Mouse (Mus musculus): ENCODE measurements around the gene Ggact. TPM values are rescaled to one million over a fixed set of nuclear protein-coding genes. Genes with fewer than 3 reads are reported as not detected.

Ggact gene
- polyA plus RNA-seq (2012; ENCODE audit: insufficient read depth, insufficient read length, low replicate concordance, missing spikeins): not detected in 2 replicates

DNA sequence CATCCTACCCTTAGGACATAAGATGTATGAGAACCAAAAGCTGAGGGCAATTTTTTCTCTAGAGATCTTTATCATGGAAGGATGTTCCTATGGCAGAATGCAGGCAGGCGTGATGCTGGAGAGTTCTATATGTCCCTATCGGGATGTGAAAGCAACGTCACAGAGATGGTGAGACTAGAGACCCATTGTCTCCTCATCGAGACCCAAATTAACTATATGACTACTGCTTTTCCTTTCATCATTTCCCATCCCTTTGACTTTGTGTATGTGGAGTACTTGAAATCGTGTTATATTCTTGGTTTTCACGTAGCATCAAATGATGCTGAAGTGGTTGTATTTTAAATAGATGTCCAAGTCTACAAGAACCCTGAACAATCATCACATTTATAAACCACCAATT, at the start of gene Ggact:
Gene Ggact (minus strand): TSS at position 101 of the 400 bp plus-strand sequence.
- WGBS: 83% methylated on average over 6 of the region's 6 CpGs
- H3K4me3 ChIP-seq (ENCODE audit: insufficient read depth, low read depth, low read length): peak within 1 kb of the TSS; percentile 73
- no peak for TF ChIP-seq CTCF (IDR thresholded peaks at IDR 0.05; ENCODE audit: insufficient read depth, low read depth, low read length)
- TF ChIP-seq POLR2A (IDR thresholded peaks at IDR 0.05; ENCODE audit: insufficient read depth, low read depth, low read length): no peak
- H3K4me1 ChIP-seq (ENCODE audit: control insufficient read depth, insufficient read depth, low read length): peaks cover 3% of the 10 kb centered on the region; the same call in 1 of the 2 replicates
- H3K27ac ChIP-seq (ENCODE audit: insufficient read depth, low read depth, low read length): peak within 1 kb of the TSS; percentile 24; the same call in 1 of the 2 replicates

DNA sequence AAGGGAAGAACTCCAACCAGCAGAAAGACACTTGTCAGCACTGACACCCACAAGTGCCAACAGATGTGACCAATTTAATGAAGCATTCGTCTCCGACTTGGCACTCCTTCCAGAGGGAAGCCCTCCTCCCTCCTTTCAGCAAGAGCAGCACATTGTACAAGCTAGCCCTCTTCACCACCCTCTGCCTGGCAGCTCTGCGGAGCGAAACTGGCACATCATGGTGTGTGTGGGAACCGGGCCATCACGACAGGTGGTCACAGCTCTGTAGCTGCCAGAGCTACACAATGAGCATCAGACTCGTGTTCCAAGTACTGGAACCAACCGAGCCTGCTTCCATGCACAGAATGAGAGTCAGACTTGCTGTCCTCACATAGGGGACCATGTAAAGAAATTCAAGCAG, 44.4 kb upstream of the Ggact start:
- no peak for TF ChIP-seq POLR2A (IDR thresholded peaks at IDR 0.05; ENCODE audit: insufficient read depth, low read depth, low read length)
- TF ChIP-seq CTCF (IDR thresholded peaks at IDR 0.05; ENCODE audit: insufficient read depth, low read depth, low read length): no peak
- Histone ChIP-seq H3K4me3 (ENCODE audit: insufficient read depth, low read depth, low read length) (no peak overlapping the region), H3K4me1 (ENCODE audit: control insufficient read depth, insufficient read depth, low read length) (0 out of 2 replicates have a peak, but pooled peaks cover 2% of the 10 kb centered on the region), H3K27ac (ENCODE audit: insufficient read depth, low read depth, low read length) (no peak overlapping the region)
- 38% methylated on average over 8 of the region's 8 CpGs for WGBS

DNA sequence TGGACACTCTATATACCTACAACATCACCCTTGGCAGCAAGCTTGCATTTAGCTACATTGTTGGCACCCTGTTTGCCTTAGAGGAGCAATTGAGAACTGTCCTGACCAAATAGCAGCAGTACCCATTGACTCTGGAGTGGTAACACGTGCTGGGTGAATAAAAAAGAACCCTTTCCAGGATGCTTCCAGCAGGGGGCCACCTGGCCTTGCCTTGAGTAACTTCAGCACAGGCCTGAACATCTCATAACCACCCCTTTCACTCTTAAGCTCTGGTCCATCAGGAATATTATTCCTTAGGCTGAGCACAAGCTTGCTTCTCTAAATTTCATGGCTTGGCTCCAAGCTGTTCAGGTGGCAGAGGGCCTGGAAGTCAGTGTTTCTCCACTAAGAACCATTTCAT, 39.8 kb upstream of the Ggact start:
- TF ChIP-seq CTCF (IDR thresholded peaks at IDR 0.05; ENCODE audit: insufficient read depth, low read depth, low read length): no peak
- TF ChIP-seq POLR2A (IDR thresholded peaks at IDR 0.05; ENCODE audit: insufficient read depth, low read depth, low read length): no peak
- 0 out of 2 replicates have a peak, but pooled peaks cover 2% of the 10 kb centered on the region for H3K4me1 ChIP-seq (ENCODE audit: control insufficient read depth, insufficient read depth, low read length)
- WGBS: 16% methylated on average over 1 of the region's 1 CpGs
- no peak overlapping the region for H3K4me3 ChIP-seq (ENCODE audit: insufficient read depth, low read depth, low read length)
- no peak overlapping the region for H3K27ac ChIP-seq (ENCODE audit: insufficient read depth, low read depth, low read length)

DNA sequence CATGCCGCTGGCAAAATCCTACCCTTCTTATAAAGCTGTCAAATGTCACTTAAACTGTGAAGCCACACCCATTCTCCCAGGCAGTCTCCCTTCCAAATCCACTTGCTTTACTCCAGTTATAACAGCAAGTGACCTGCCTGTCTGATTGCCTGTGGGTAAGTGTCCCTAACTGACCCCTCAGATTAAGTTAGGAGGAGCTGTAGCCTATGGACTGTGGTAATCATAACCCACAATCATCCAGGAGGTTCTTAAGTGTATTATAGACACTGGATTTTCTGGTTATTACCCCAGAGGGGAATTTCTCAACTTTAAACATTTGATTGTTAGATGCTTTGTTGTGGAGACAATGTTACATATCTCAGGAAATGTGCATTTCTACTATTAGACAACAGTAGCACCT, 39.0 kb upstream of the Ggact start:
- H3K4me1 ChIP-seq (ENCODE audit: control insufficient read depth, insufficient read depth, low read length): no peaks in the 10 kb centered on the region
- H3K4me3 ChIP-seq (ENCODE audit: insufficient read depth, low read depth, low read length): no peak overlapping the region
- WGBS: 94% methylated on average over 1 of the region's 1 CpGs
- TF ChIP-seq POLR2A (IDR thresholded peaks at IDR 0.05; ENCODE audit: insufficient read depth, low read depth, low read length): no peak
- TF ChIP-seq CTCF (IDR thresholded peaks at IDR 0.05; ENCODE audit: insufficient read depth, low read depth, low read length): no peak
- no peak overlapping the region for H3K27ac ChIP-seq (ENCODE audit: insufficient read depth, low read depth, low read length)

DNA sequence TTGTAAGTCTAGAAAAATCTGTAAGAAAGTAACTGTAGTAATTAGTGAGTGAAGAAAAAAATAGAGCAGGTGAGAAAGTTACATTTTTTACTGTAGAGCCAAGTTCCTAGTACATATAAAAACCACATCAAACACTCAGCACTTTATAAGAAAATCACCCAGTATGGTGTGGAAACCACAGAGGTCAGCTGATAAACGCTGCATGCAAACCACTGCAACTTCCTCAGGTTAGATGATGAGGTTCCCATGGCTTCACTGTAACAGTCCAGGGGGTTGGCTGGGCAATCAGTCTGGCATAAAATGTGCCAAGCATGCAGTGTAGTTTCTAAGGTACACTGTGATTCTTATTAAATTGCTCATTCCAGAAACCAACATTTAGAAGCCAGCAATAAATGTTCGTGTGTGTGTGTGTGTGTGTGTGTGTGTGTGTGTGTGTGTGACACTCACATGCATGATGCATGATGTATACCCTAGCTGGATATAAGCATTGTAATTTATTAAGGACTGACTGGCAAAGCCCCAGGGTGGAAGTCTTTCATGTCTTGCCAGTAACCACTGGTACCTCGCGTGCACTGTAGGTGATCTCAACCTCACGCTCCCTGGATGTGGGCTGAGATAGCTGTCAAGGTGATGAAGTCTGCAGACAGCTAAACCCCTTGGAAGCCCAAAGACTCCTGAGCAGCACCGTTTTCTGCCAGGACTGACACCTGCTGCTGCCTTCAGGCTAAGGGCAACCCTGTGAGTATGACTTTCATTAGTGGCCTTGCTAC, 38.3 kb upstream of the Ggact start:
- no peak for TF ChIP-seq CTCF (IDR thresholded peaks at IDR 0.05; ENCODE audit: insufficient read depth, low read depth, low read length)
- no peak for TF ChIP-seq POLR2A (IDR thresholded peaks at IDR 0.05; ENCODE audit: insufficient read depth, low read depth, low read length)
- no peak overlapping the region for H3K27ac ChIP-seq (ENCODE audit: insufficient read depth, low read depth, low read length)
- no peaks in the 10 kb centered on the region for H3K4me1 ChIP-seq (ENCODE audit: control insufficient read depth, insufficient read depth, low read length)
- 77% methylated on average over 6 of the region's 6 CpGs for whole genome bisulfite sequencing
- no peak overlapping the region for H3K4me3 ChIP-seq (ENCODE audit: insufficient read depth, low read depth, low read length)

DNA sequence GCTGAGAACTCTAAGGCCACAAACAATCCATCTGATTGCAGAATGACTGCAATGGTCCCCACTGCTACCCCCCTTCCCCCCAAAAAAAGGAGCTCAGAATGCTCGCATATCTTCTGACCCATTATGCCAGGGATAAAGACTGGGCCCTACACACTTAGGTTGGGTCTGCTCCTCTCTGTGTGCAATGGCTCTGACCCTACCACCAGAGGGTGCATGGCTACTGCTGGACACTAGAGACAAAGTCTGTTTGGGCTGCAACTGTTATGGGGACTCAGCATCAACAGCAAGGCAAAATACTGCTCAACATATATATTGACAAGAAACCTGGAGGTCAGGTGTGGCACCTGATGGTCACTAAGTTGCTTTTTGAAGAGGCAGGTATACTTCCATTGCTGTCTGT, 37.4 kb upstream of the Ggact start:
- 97% methylated on average over 1 of the region's 1 CpGs for WGBS
- TF ChIP-seq CTCF (IDR thresholded peaks at IDR 0.05; ENCODE audit: insufficient read depth, low read depth, low read length) (no peak), POLR2A (IDR thresholded peaks at IDR 0.05; ENCODE audit: insufficient read depth, low read depth, low read length) (no peak)

DNA sequence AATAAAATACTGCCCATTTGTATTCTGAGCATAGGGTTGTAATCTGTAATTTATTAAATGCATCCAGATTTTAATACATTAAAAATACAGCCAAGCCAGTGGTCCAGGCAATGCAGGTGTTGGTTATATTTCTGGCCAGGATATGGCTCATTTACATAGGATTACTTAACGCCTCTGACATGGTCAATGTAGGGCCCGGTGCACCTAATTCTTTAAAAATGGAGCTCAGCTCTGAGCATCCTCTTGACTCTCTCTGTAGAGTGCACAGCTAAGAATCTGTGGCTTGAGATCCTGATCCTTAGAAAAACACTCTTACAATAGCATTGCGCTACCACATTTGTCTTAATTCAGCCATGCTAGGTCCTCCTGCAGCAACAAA, 29.9 kb upstream of the Ggact start:
- WGBS: 66% methylated on average over 3 of the region's 3 CpGs
- no peak for TF ChIP-seq CTCF (IDR thresholded peaks at IDR 0.05; ENCODE audit: insufficient read depth, low read depth, low read length)
- no peak for TF ChIP-seq POLR2A (IDR thresholded peaks at IDR 0.05; ENCODE audit: insufficient read depth, low read depth, low read length)
- H3K27ac ChIP-seq (ENCODE audit: insufficient read depth, low read depth, low read length): no peak overlapping the region
- H3K4me3 ChIP-seq (ENCODE audit: insufficient read depth, low read depth, low read length): no peak overlapping the region
- no peaks in the 10 kb centered on the region for H3K4me1 ChIP-seq (ENCODE audit: control insufficient read depth, insufficient read depth, low read length)

More for the DNA sequence above, 37.4 kb upstream of the Ggact start:
- no peak overlapping the region for H3K27ac ChIP-seq (ENCODE audit: insufficient read depth, low read depth, low read length)
- H3K4me3 ChIP-seq (ENCODE audit: insufficient read depth, low read depth, low read length): no peak overlapping the region
- no peaks in the 10 kb centered on the region for H3K4me1 ChIP-seq (ENCODE audit: control insufficient read depth, insufficient read depth, low read length)

DNA sequence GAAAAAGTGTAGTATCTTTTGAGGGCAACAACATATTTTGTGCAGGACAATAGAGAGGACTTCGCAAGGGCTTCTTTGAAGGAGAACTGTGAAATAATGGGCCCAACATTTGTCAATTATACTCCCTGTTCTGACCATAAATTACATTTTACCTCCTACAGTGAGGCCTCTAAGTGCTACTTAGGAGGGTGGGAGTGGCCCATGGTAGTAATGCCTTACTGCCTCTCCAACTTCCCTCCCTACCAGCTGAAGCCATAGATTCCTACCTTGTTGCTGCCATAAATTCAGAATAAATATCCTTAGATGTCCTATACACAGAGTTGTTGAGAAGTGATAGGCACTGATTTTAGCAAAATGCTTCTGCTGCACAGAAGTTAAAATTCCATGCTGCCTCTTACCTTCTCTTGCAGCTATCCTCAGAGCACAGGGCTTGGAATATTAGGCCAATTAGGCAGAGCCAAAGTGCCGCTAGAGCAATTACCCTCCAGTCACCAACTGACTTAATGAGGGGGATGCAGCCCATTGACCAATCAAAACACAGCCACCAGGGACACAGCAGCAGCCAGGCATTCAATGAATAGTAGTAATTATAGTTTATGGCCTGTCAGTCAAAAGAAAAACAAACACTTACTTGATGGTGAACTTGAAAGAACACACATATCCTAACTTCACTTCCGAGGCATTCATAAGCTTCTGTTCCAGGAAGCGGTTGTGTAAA, 29.4 kb upstream of the Ggact start:
- Histone ChIP-seq H3K27ac (ENCODE audit: insufficient read depth, low read depth, low read length) (no peak overlapping the region), H3K4me1 (ENCODE audit: control insufficient read depth, insufficient read depth, low read length) (no peaks in the 10 kb centered on the region), H3K4me3 (ENCODE audit: insufficient read depth, low read depth, low read length) (no peak overlapping the region)
- WGBS: 55% methylated on average over 4 of the region's 4 CpGs
- TF ChIP-seq POLR2A (IDR thresholded peaks at IDR 0.05; ENCODE audit: insufficient read depth, low read depth, low read length) (no peak), CTCF (IDR thresholded peaks at IDR 0.05; ENCODE audit: insufficient read depth, low read depth, low read length) (no peak)

DNA sequence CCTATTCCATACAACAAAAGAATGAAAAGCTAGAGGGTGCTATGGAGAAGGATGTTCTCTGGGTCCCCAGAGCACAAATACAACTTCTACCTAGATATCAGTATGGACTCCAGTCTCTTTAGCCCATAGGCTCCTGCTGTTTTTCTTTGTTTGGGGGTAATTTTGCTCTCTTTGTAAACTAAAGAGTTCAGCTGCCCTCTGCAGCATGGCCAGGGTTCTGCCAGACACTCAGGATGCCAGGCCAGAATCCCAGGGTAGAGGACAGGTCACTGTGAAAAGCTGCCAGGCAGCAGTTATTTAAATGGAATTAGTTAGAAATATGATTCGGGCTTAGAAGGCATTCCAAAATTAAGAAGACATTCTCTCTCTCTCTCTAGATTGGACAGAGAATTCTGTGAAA, 22.9 kb upstream of the Ggact start:
- 59% methylated on average over 1 of the region's 1 CpGs for WGBS
- Histone ChIP-seq H3K4me1 (ENCODE audit: control insufficient read depth, insufficient read depth, low read length) (no peaks in the 10 kb centered on the region), H3K27ac (ENCODE audit: insufficient read depth, low read depth, low read length) (no peak overlapping the region), H3K4me3 (ENCODE audit: insufficient read depth, low read depth, low read length) (no peak overlapping the region)
- TF ChIP-seq POLR2A (IDR thresholded peaks at IDR 0.05; ENCODE audit: insufficient read depth, low read depth, low read length) (no peak), CTCF (IDR thresholded peaks at IDR 0.05; ENCODE audit: insufficient read depth, low read depth, low read length) (no peak)
